In the genomic region with DNA sequence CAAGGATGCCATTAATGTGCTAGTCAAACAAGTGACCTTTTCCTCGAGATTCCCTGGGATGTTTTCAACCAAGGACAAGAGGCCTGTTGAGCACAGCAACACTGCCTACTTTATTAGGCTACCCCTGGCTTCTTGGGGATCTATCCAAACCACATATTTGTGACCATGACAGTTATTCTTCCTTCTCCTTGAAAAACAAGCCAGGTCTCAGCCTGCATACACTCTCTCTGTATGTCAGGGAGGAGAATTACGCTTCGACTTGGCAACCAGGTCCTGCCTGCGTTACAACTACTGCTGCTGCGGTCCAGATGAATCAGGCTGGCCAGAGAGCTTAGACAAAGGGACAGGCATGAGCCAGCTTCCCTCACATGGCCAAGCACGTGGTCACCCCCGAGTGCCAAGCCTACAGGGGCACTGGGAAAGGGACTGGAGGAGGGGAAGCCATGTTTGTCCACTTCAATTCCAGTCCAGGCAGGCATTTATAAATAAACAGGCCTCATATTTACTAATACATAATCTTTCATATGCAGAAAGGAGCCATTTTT, we compare ENCODE assay signal across 10 mouse cellular contexts.
DNase-seq lines count a peak whose midpoint lies in the region; ATAC-seq and TF ChIP-seq lines count a peak whose summit lies in the region.
"Had no signal": no experiment of that assay in that cellular context is flagged by ENCODE, and none has a peak within 500 bp of the region (broad histone marks: within the 10 kb centered on the region; RNA-seq: fewer than 3 reads in every experiment).

No protein-coding gene starts in this region.

- H3K9ac ChIP-seq in intestine, postnatal 0 days (ENCODE audit: low read depth, low read length), result no peak overlapping the region
- H3K9ac ChIP-seq: limb, embryonic 13.5 days; neural tube, embryonic 13.5 days had no signal

- no peak overlapping the region for H3K27ac ChIP-seq in intestine, postnatal 0 days (ENCODE audit: low read depth, low read length)
- H3K27ac ChIP-seq: limb, embryonic 13.5 days; neural tube, embryonic 13.5 days had no signal

- ATAC-seq in intestine, postnatal 0 days, result no peak
- ATAC-seq in monocyte, adult 5-6 weeks (replicated peaks; ENCODE audit: insufficient number of reproducible peaks, low FRiP score, low TSS enrichment, poor library complexity, severe bottlenecking), result no peak

- no peaks in the 10 kb centered on the region for H3K27me3 ChIP-seq in intestine, postnatal 0 days (replicated peaks; ENCODE audit: control insufficient read depth, insufficient read depth, low read length)
- H3K27me3 ChIP-seq: limb, embryonic 13.5 days; neural tube, embryonic 13.5 days had no signal

- intact Hi-C loops in heart, postnatal 10 days (cut with DNase I), result no loop called here
- intact Hi-C loops in left cerebral cortex, postnatal 10 days (cut with DNase I), result no loop called here

- WGBS in intestine, postnatal 0 days, result 87% methylated on average over 7 of the region's 7 CpGs

- H3K4me2 ChIP-seq in intestine, postnatal 0 days (replicated peaks; ENCODE audit: low read depth), result no peak overlapping the region
- H3K4me2 ChIP-seq: limb, embryonic 13.5 days; neural tube, embryonic 13.5 days had no signal

- no peak for TF ChIP-seq CTCF in intestine, postnatal 0 days (IDR thresholded peaks at IDR 0.05; ENCODE audit: low read depth)

- H3K36me3 ChIP-seq in intestine, postnatal 0 days (ENCODE audit: control insufficient read depth, insufficient read depth), result no peaks in the 10 kb centered on the region
- H3K36me3 ChIP-seq: neural tube, embryonic 13.5 days had no signal

- no peaks in the 10 kb centered on the region for H3K9me3 ChIP-seq in intestine, postnatal 0 days (ENCODE audit: control insufficient read depth)
- H3K9me3 ChIP-seq: limb, embryonic 13.5 days; neural tube, embryonic 13.5 days had no signal

- no peaks in the 10 kb centered on the region for H3K4me1 ChIP-seq in intestine, postnatal 0 days (replicated peaks; ENCODE audit: control insufficient read depth, insufficient read depth, low read length)
- H3K4me1 ChIP-seq: neural tube, embryonic 13.5 days had no signal

- DNase-seq in kidney, adult 8-10 months, result peak; percentile 5 to 11
- DNase-seq in kidney, postnatal 4 days, result no peak
- peak; percentile 58 for DNase-seq in brain, adult 2 months (ENCODE audit: low read depth, low spot score)
- DNase-seq in heart, postnatal 10 days, result peak; percentile 82 to 87
- DNase-seq in left cerebral cortex, postnatal 10 days (ENCODE audit: extremely low spot score in 1 of 2, low spot score in 2 of 2), result peak; percentile 56
- no peak for DNase-seq in testis, postnatal 10 days (ENCODE audit: low spot score)

- H3K4me3 ChIP-seq in intestine, postnatal 0 days (ENCODE audit: low read depth, low read length), result no peak overlapping the region
- H3K4me3 ChIP-seq: limb, embryonic 13.5 days; neural tube, embryonic 13.5 days had no signal

Comparison
In these comparisons a context has a peak if more than half of its experiments do, and no peak if none do; other contexts are left out.
1. DNase-seq: peak in kidney, adult 8-10 months (2 of 2), brain, adult 2 months (single experiment), heart, postnatal 10 days (2 of 2) and left cerebral cortex, postnatal 10 days (2 of 2); none in kidney, postnatal 4 days (0 of 2) and testis, postnatal 10 days (single experiment).